Mouse (Mus musculus): ENCODE data around the gene Mov10. TPM values are rescaled to one million over a fixed set of nuclear protein-coding genes. Genes with fewer than 3 reads are reported as not detected.
A peak's percentile ranks its signal among the peaks of the same experiment; 100 is the strongest.

Mov10 gene
- polyA plus RNA-seq, 1 experiment = 14.2 TPM

DNA sequence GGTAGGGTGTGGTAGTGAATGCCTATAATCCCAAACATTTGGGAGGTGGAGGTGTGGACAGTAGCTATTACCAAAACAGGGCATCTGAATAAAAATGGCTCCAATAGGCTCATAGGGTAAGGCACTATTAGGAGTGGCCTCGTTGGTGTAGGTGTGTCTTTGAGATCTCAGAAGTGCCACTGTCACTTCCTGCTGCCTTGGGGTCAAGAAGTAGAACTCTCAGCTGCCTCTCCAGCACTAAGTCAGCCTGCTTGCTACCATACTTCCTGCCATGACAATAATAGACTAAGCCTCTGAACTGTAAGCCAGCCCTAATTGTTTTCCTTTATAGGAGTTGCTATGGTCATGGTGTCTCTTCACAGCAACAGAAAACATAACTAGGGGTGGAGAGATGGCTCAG lies 37.7 kb upstream of the Mov10 start:
- H3K27ac ChIP-seq (ENCODE audit: insufficient read depth, low read depth, low read length) = peak overlapping the region; percentile 82
- TF ChIP-seq POLR2A (IDR thresholded peaks at IDR 0.05; ENCODE audit: low read depth, low read length) (no peak), CTCF (conservative IDR thresholded peaks at IDR 0.05; ENCODE audit: insufficient read depth, insufficient read length, low read depth, low read length) (no peak)
- no peak for DNase-seq
- no peak overlapping the region for H3K4me3 ChIP-seq (ENCODE audit: insufficient read depth, low read depth, low read length)
- H3K36me3 ChIP-seq (ENCODE audit: control insufficient read depth, insufficient read depth, low read length) = no peaks in the 10 kb centered on the region
- WGBS = 36% methylated on average over 1 of the region's 1 CpGs
- no peaks in the 10 kb centered on the region for H3K27me3 ChIP-seq (replicated peaks; ENCODE audit: control insufficient read depth, insufficient read depth, low read length)
- peaks cover 12% of the 10 kb centered on the region; the same call in 1 of the 2 replicates for H3K4me1 ChIP-seq (ENCODE audit: control insufficient read depth, insufficient read depth, low read length)

DNA sequence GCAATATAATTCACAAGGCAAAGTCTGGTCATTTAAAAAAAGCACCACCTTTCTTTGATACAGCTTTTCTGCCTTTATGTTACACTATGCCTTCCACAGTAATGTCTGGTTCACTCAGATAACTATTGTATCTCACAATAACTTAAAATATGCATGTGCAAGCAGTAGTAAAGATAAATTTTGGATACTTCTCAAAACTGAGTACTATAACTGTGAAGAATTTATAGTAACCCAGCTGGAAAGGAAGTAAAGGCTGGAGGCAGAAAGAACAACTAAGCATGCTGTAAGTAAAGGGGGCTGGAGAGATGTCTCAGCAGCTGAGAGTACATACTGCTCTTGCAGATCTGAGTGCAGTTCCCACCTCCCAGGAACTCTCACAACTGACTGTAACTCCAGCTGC lies 36.5 kb upstream of the Mov10 start:
- DNase-seq = no peak
- Histone ChIP-seq H3K4me3 (ENCODE audit: insufficient read depth, low read depth, low read length) (no peak overlapping the region), H3K36me3 (ENCODE audit: control insufficient read depth, insufficient read depth, low read length) (no peaks in the 10 kb centered on the region), H3K4me1 (ENCODE audit: control insufficient read depth, insufficient read depth, low read length) (peaks cover 12% of the 10 kb centered on the region; the same call in 1 of the 2 replicates), H3K27ac (ENCODE audit: insufficient read depth, low read depth, low read length) (peak overlapping the region; percentile 55; the same call in 1 of the 2 replicates), H3K27me3 (replicated peaks; ENCODE audit: control insufficient read depth, insufficient read depth, low read length) (no peaks in the 10 kb centered on the region)
- TF ChIP-seq CTCF (conservative IDR thresholded peaks at IDR 0.05; ENCODE audit: insufficient read depth, insufficient read length, low read depth, low read length) (no peak), POLR2A (IDR thresholded peaks at IDR 0.05; ENCODE audit: low read depth, low read length) (no peak)

DNA sequence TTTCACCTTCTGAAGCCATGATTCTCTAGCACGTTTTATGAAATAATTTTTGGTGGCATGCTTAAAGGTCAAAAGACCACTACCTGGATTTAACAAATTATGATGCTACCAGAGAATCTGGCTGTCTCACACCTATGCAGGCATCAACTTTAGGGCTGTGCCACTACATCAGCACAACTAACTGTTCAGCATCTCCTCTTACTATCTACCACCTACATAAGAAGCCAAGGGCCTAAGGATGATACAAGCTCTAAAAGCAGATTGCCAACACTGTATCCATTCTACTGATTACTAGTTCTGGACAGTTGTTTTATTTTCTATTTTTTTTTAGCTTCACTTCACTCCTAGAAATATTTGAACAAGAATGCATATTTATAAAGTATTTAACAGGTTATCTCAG lies 36.1 kb upstream of the Mov10 start:
- no peak for TF ChIP-seq POLR2A (IDR thresholded peaks at IDR 0.05; ENCODE audit: low read depth, low read length)
- no peak for TF ChIP-seq CTCF (conservative IDR thresholded peaks at IDR 0.05; ENCODE audit: insufficient read depth, insufficient read length, low read depth, low read length)
- H3K27ac ChIP-seq (ENCODE audit: insufficient read depth, low read depth, low read length) = no peak overlapping the region
- no peaks in the 10 kb centered on the region for H3K36me3 ChIP-seq (ENCODE audit: control insufficient read depth, insufficient read depth, low read length)
- no peaks in the 10 kb centered on the region for H3K27me3 ChIP-seq (replicated peaks; ENCODE audit: control insufficient read depth, insufficient read depth, low read length)
- WGBS = 62% methylated on average over 1 of the region's 1 CpGs
- DNase-seq = no peak
- H3K4me1 ChIP-seq (ENCODE audit: control insufficient read depth, insufficient read depth, low read length) = peaks cover 12% of the 10 kb centered on the region; the same call in 1 of the 2 replicates
- H3K4me3 ChIP-seq (ENCODE audit: insufficient read depth, low read depth, low read length) = no peak overlapping the region

DNA sequence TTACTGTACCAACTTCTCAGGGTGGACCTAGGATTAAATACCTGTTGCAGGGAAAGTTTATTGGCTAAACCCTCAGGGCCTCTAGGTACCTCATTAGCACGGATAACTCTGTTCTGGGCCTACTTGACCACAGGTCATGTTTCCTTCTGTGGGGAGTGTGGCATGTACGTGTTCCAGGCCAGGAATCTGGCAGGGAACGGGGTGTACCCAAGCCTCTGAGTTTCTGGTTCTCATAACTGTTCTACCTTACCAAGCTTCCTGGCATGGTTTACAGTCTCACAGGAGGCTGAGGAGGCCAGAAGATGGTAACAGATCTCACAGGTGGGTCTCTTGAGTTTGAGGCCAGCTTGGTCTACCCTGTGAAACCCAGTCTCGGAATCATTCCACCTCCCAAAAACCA lies 28.2 kb upstream of the Mov10 start:
- peaks cover 6% of the 10 kb centered on the region for H3K36me3 ChIP-seq (ENCODE audit: control insufficient read depth, insufficient read depth, low read length)
- TF ChIP-seq POLR2A (IDR thresholded peaks at IDR 0.05; ENCODE audit: low read depth, low read length) = no peak
- no peak for TF ChIP-seq CTCF (conservative IDR thresholded peaks at IDR 0.05; ENCODE audit: insufficient read depth, insufficient read length, low read depth, low read length)
- H3K27ac ChIP-seq (ENCODE audit: insufficient read depth, low read depth, low read length) = no peak overlapping the region; the same call in 1 of the 2 replicates
- no peak overlapping the region for H3K4me3 ChIP-seq (ENCODE audit: insufficient read depth, low read depth, low read length)
- DNase-seq = peak; percentile 43
- 61% methylated on average over 4 of the region's 4 CpGs for WGBS
- H3K4me1 ChIP-seq (ENCODE audit: control insufficient read depth, insufficient read depth, low read length) = peaks cover 2% of the 10 kb centered on the region; the same call in 1 of the 2 replicates
- no peaks in the 10 kb centered on the region for H3K27me3 ChIP-seq (replicated peaks; ENCODE audit: control insufficient read depth, insufficient read depth, low read length)

DNA sequence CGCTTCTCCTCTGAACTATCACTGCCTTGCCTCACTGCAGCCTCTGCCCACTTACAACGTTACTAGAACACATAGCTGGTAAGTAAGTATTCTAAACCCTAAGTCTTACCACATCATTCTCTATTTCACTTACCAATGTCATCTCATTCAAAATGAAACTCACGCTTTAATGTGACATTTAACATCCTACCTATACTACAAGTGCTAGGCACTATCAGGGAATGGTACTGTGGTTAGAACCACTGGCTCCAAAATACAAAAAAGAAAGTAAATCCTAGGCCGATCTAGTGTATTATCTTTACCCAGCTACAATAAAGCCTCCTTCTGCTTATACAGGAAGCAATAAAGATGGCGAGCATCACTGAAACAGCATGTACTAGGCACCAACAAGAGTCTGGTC lies 22.7 kb upstream of the Mov10 start:
- H3K4me3 ChIP-seq (ENCODE audit: insufficient read depth, low read depth, low read length) = no peak overlapping the region
- no peak overlapping the region for H3K27ac ChIP-seq (ENCODE audit: insufficient read depth, low read depth, low read length)
- DNase-seq = no peak
- WGBS = 96% methylated on average over 5 of the region's 5 CpGs
- peaks cover 6% of the 10 kb centered on the region for H3K36me3 ChIP-seq (ENCODE audit: control insufficient read depth, insufficient read depth, low read length)
- H3K27me3 ChIP-seq (replicated peaks; ENCODE audit: control insufficient read depth, insufficient read depth, low read length) = no peaks in the 10 kb centered on the region
- H3K4me1 ChIP-seq (ENCODE audit: control insufficient read depth, insufficient read depth, low read length) = no peaks in the 10 kb centered on the region
- no peak for TF ChIP-seq CTCF (conservative IDR thresholded peaks at IDR 0.05; ENCODE audit: insufficient read depth, insufficient read length, low read depth, low read length)
- no peak for TF ChIP-seq POLR2A (IDR thresholded peaks at IDR 0.05; ENCODE audit: low read depth, low read length)

DNA sequence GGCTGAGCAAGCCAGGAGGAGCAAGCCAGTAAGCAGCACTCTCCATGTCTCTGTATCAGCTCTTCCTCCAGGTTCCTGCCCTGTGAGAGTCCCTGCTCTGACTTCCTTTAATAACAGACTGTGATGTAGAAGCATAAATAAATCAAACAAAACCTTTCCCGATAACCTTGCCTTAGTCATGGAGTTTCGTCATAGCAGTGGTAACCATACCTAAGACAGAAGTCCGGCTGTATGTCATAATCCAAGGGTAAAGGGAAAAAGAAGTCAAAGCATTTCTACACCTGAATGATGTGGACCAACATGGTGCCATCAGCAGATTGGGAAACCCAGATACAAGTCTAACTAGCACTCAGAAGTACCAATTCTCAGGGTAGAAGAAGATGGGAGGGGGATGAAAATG lies 17.4 kb upstream of the Mov10 start:
- H3K36me3 ChIP-seq (ENCODE audit: control insufficient read depth, insufficient read depth, low read length) = peaks cover 7% of the 10 kb centered on the region

DNA sequence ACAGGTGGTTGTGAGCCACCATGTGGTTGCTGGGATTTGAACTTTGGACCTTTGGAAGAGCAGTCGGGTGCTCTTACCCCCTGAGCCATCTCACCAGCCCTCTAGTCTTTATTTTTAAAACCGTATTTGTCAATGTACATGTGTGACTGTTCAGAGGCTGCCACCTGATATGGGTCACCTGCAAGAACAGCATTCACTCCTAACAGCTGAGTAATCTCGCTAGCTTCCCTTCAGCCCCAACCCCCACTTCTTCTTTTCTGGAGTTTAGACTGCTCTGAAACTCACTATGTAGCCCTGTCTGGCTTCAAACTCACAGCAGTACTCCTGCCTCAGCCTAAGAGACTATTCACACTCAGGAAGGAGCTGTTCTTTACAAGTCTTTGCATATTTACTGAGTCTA lies 4.0 kb upstream of the Mov10 start:
- H3K4me3 ChIP-seq (ENCODE audit: insufficient read depth, low read depth, low read length) = no peak overlapping the region
- WGBS = 73% methylated on average over 3 of the region's 3 CpGs
- H3K27me3 ChIP-seq (replicated peaks; ENCODE audit: control insufficient read depth, insufficient read depth, low read length) = no peaks in the 10 kb centered on the region
- H3K27ac ChIP-seq (ENCODE audit: insufficient read depth, low read depth, low read length) = no peak overlapping the region
- no peaks in the 10 kb centered on the region; the same call in 1 of the 2 replicates for H3K36me3 ChIP-seq (ENCODE audit: control insufficient read depth, insufficient read depth, low read length)
- no peak for DNase-seq
- TF ChIP-seq POLR2A (IDR thresholded peaks at IDR 0.05; ENCODE audit: low read depth, low read length) (no peak), CTCF (conservative IDR thresholded peaks at IDR 0.05; ENCODE audit: insufficient read depth, insufficient read length, low read depth, low read length) (no peak)
- H3K4me1 ChIP-seq (ENCODE audit: control insufficient read depth, insufficient read depth, low read length) = peaks cover 4% of the 10 kb centered on the region; the same call in 1 of the 2 replicates

More for the DNA sequence above, 17.4 kb upstream of the Mov10 start:
- no peak overlapping the region for H3K4me3 ChIP-seq (ENCODE audit: insufficient read depth, low read depth, low read length)
- no peak overlapping the region for H3K27ac ChIP-seq (ENCODE audit: insufficient read depth, low read depth, low read length)
- no peak for DNase-seq
- TF ChIP-seq POLR2A (IDR thresholded peaks at IDR 0.05; ENCODE audit: low read depth, low read length) (no peak), CTCF (conservative IDR thresholded peaks at IDR 0.05; ENCODE audit: insufficient read depth, insufficient read length, low read depth, low read length) (no peak)
- no peaks in the 10 kb centered on the region for H3K27me3 ChIP-seq (replicated peaks; ENCODE audit: control insufficient read depth, insufficient read depth, low read length)
- no peaks in the 10 kb centered on the region for H3K4me1 ChIP-seq (ENCODE audit: control insufficient read depth, insufficient read depth, low read length)
- 95% methylated on average over 3 of the region's 3 CpGs for WGBS

Measured in kidney, adult 2 months (tissue).